Mouse (Mus musculus) myocyte (in vitro differentiated cells): Measurements from ENCODE around the gene Traf6.
"Not testable (repeated sequence)": the region's sequence is repeated elsewhere in the genome, so short reads cannot be mapped to it uniquely, and the experiment has no call there.

ENCODE experiments used
- MAX ChIP-seq: IDR thresholded peaks from one replicate; pipeline ENCODE4 v1.6.1; 2011; ENCODE audit warnings: low read depth, mild to moderate bottlenecking, control low read depth
- POLR2A ChIP-seq: IDR thresholded peaks from one replicate; pipeline ENCODE4 v1.6.1; 2011; ENCODE audit warnings: low read depth, mild to moderate bottlenecking, control low read depth, moderate library complexity; ENCODE audit not compliant: insufficient read length
- POLR2AphosphoS2 ChIP-seq: IDR thresholded peaks from one replicate; pipeline ENCODE4 v1.6.1; 2011; ENCODE audit warnings: low read depth, control low read depth; ENCODE audit not compliant: insufficient read length
- TCF3 ChIP-seq: IDR thresholded peaks from one replicate; pipeline ENCODE4 v1.6.1; 2011; ENCODE audit warnings: low read depth, control low read depth; ENCODE audit not compliant: insufficient read length

DNA sequence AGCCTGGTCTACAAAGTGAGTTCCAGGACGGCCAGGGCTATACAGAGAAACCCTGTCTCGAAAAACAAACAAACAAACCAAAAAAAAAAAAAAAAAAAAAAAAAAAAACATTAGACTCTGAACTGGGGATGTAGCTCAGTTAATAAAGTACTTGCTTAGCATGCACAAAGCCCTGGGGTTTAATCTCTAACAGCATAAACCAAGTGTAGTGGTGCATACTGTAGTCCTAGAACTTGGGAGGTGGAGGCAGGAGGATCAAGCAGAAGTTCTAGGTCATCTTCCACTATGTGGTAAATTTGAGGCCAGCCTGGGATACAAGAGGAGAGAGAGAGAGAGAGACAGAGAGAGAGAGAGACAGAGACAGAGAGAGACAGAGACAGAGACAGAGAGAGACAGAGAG, 67.4 kb downstream of the Traf6 start:
- not testable (repeated sequence) for TF ChIP-seq POLR2AphosphoS2, POLR2A, TCF3, MAX
